Mouse (Mus musculus) gastrocnemius, adult 18-20 months (tissue): Measurements from ENCODE around the gene Antxr1. TPM values are rescaled to one million over a fixed set of nuclear protein-coding genes. Genes with fewer than 3 reads are reported as not detected.

ENCODE experiments used
- DNase-seq: peaks from one replicate; pipeline ENCODE4 v3.0.0; 2021; ENCODE audit warnings: low spot score
- long read RNA-seq, 2 experiments: library from polyadenylated mRNA; stranded (forward); transcript quantifications; one replicate each; pipeline ENCODE4 v2.0.0; 2021
- total RNA-seq, 2 experiments: library from RNA; stranded (reverse); gene quantifications; 2 replicates each; pipeline ENCODE4 v1.2.3; 2021

Antxr1 gene
- 1 to 10 TPM; 5.7 to 7.3 TPM for total RNA-seq
- long read RNA-seq, experiment 1: 0 reads
- long read RNA-seq, experiment 2: 0 reads

GRCm38 (mm10) chr6:87335091-87335934 lies at the start of gene Antxr1:
TSS of gene Antxr1 (minus strand) at chr6:87335821.
- peak; percentile 49 for DNase-seq

GRCm38 (mm10) chr6:87384761-87385160 lies 49.1 kb upstream of the Antxr1 start:
- DNase-seq: no peak

GRCm38 (mm10) chr6:87383926-87384691 lies 48.5 kb upstream of the Antxr1 start:
- DNase-seq: no peak

GRCm38 (mm10) chr6:87373057-87373456 lies 37.4 kb upstream of the Antxr1 start, which contains the start of gene Gkn2:
TSS of gene Gkn2 (plus strand) at chr6:87373357.
- no peak for DNase-seq

GRCm38 (mm10) chr6:87369223-87369622 lies 33.6 kb upstream of the Antxr1 start:
- no peak for DNase-seq

- DNase-seq: peak; percentile 38
Observed at GRCm38 (mm10) chr6:87354441-87354840, 18.8 kb upstream of the Antxr1 start.

GRCm38 (mm10) chr6:87350829-87351228 lies 15.2 kb upstream of the Antxr1 start, which contains the start of gene Gkn1:
TSS of gene Gkn1 (minus strand) at chr6:87350942.
- no peak for DNase-seq

GRCm38 (mm10) chr6:87335935-87336295 lies 294 bp upstream of the Antxr1 start:
- DNase-seq: no peak

- peak; percentile 39 for DNase-seq
Observed at GRCm38 (mm10) chr6:87334361-87335090, 1.1 kb downstream of the Antxr1 start.

GRCm38 (mm10) chr6:87332380-87332779 lies 3.2 kb downstream of the Antxr1 start:
- no peak for DNase-seq

GRCm38 (mm10) chr6:87328265-87329173 lies 7.1 kb downstream of the Antxr1 start:
- DNase-seq: no peak

GRCm38 (mm10) chr6:87326932-87327331 lies 8.7 kb downstream of the Antxr1 start:
- peak; percentile 20 for DNase-seq

GRCm38 (mm10) chr6:87323381-87323780 lies 12.2 kb downstream of the Antxr1 start:
- peak; percentile 30 for DNase-seq

- peak; percentile 27 for DNase-seq
Observed at GRCm38 (mm10) chr6:87318651-87319050, 17.0 kb downstream of the Antxr1 start.

- peak; percentile 75 for DNase-seq
Observed at GRCm38 (mm10) chr6:87316966-87317365, 18.7 kb downstream of the Antxr1 start.

GRCm38 (mm10) chr6:87312761-87313160 lies 22.9 kb downstream of the Antxr1 start:
- DNase-seq: no peak

- DNase-seq: peak; percentile 41
Observed at GRCm38 (mm10) chr6:87304486-87304885, 31.1 kb downstream of the Antxr1 start.

GRCm38 (mm10) chr6:87302746-87303145 lies 32.9 kb downstream of the Antxr1 start:
- no peak for DNase-seq

GRCm38 (mm10) chr6:87301991-87302390 lies 33.6 kb downstream of the Antxr1 start:
- no peak for DNase-seq

GRCm38 (mm10) chr6:87294904-87295303 lies 40.7 kb downstream of the Antxr1 start:
- DNase-seq: no peak
